Mouse (Mus musculus) midbrain, postnatal 0 days (tissue): ENCODE measurements around the gene Mylk. TPM values are rescaled to one million over a fixed set of nuclear protein-coding genes. Genes with fewer than 3 reads are reported as not detected.
A peak's percentile ranks its signal among the peaks of the same experiment; 100 is the strongest.

Source experiments
- ATAC-seq: fragments of 200-750 bp; cut with Nextera tagmentation; 2 replicates; pipeline ENCODE4 v1.8.0; 2017; ENCODE audit warnings: moderate number of reproducible peaks, mild to moderate bottlenecking, moderate TSS enrichment, moderate library complexity; ENCODE audit not compliant: low FRiP score
- DNase-seq: peaks from one replicate; pipeline ENCODE4 v3.0.0-alpha.2; 2015; ENCODE audit warnings: low spot score
- H3K27ac ChIP-seq: fragments of 300-500 bp; sonication (generic); 2 replicates; pipeline ENCODE4 v1.5.1; 2014; ENCODE audit warnings: low read depth, mild to moderate bottlenecking, low read length, mixed read lengths
- H3K27me3 ChIP-seq: fragments of 300-500 bp; sonication (generic); 2 replicates; pipeline ENCODE4 v1.6.1; 2014; ENCODE audit warnings: low read length, control low read depth, mixed read lengths; ENCODE audit not compliant: insufficient read depth
- H3K36me3 ChIP-seq: fragments of 300-500 bp; sonication (generic); 2 replicates; pipeline ENCODE4 v1.6.1; 2014; ENCODE audit warnings: low read length, control low read depth, mixed read lengths; ENCODE audit not compliant: insufficient read depth
- H3K4me1 ChIP-seq: fragments of 300-500 bp; sonication (generic); 2 replicates; pipeline ENCODE4 v1.6.1; 2014; ENCODE audit warnings: mild to moderate bottlenecking, control low read depth, antibody characterized with exemption, low read length, mixed read lengths; ENCODE audit not compliant: insufficient read depth
- H3K4me2 ChIP-seq: fragments of 300-500 bp; sonication (generic); 2 replicates; pipeline ENCODE4 v1.6.1; 2014; ENCODE audit warnings: low read depth, mild to moderate bottlenecking, low read length, mixed read lengths; ENCODE audit not compliant: poor library complexity, severe bottlenecking
- H3K4me3 ChIP-seq: fragments of 300-500 bp; sonication (generic); 2 replicates; pipeline ENCODE4 v1.5.1; 2014; ENCODE audit warnings: low read depth, mild to moderate bottlenecking, low read length, moderate library complexity
- H3K9ac ChIP-seq: fragments of 300-500 bp; sonication (generic); replicated peaks from 2 replicates; pipeline ENCODE4 v1.6.1; 2014; ENCODE audit warnings: mild to moderate bottlenecking, low read length, moderate library complexity, mixed read lengths; ENCODE audit not compliant: poor library complexity, severe bottlenecking
- H3K9me3 ChIP-seq: fragments of 300-500 bp; sonication (generic); 2 replicates; pipeline ENCODE4 v1.6.1; 2016; ENCODE audit warnings: low read length, control low read depth
- CTCF ChIP-seq: IDR thresholded peaks from 2 replicates; pipeline ENCODE4 v1.5.1; 2016; ENCODE audit warnings: antibody characterized with exemption, mild to moderate bottlenecking
- WGBS: fragments of 180-500 bp; shearing (Covaris S2); extraction: QIAGEN DNeasy Blood & Tissue Kit; methylation state at CpG from one replicate; pipeline ENCODE4 v1.1.7; 2014; 5-methylcytosine and 5-hydroxymethylcytosine counted together
- polyA plus RNA-seq: library from polyadenylated mRNA; unstranded; fragments of >200 nt; fragmentation: Nextera tagmentation; extraction: Ambion mirVana; gene quantifications from 2 replicates; pipeline ENCODE4 v1.2.1, GENCODE M21; 2015
- total RNA-seq: library from RNA; depleted of rRNA; stranded (reverse); fragments of >200 nt; gene quantifications from 2 replicates; pipeline ENCODE4 v1.2.3, GENCODE M21; 2014

Mylk gene
- total and polyA plus RNA-seq, 2 experiments from 2014 or later = 3.4 to 5.6 TPM

DNA sequence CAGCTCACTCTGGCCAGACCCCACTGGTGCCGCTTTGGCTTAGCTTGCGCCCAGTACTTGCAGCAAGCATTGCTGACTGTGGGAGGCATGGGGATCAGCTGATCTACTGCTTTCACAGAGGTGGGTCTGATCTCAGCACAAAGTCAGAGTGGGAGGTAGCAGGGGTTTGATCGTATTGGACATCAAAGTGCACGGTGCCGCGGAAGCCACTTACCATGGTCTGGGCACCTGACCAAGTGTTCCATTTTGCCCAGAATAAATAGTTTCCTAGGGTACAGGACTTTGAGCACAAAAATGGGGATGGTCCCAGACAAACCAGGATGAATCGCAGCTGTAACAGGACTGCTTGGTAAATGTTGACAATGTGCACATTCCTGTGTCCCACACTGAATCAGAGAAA lies 236.0 kb downstream of the Mylk start:
- 70% methylated on average over 7 of the region's 7 CpGs for WGBS
- no peak for TF ChIP-seq CTCF
- H3K9me3 ChIP-seq = no peaks in the 10 kb centered on the region
- no peaks in the 10 kb centered on the region for H3K36me3 ChIP-seq
- DNase-seq = peak; percentile 57
- no peaks in the 10 kb centered on the region for H3K27me3 ChIP-seq
- peak; percentile 57; the same call in 1 of the 2 replicates for ATAC-seq
- H3K9ac ChIP-seq = no peak overlapping the region
- H3K4me2 ChIP-seq = no peak overlapping the region
- no peak overlapping the region for H3K4me3 ChIP-seq
- no peak overlapping the region for H3K27ac ChIP-seq
- H3K4me1 ChIP-seq = no peaks in the 10 kb centered on the region; the same call in 1 of the 2 replicates

- Histone ChIP-seq H3K4me1 (no peaks in the 10 kb centered on the region; the same call in 1 of the 2 replicates), H3K9ac (no peak overlapping the region), H3K36me3 (no peaks in the 10 kb centered on the region), H3K9me3 (no peaks in the 10 kb centered on the region), H3K27ac (no peak overlapping the region), H3K4me3 (no peak overlapping the region), H3K4me2 (no peak overlapping the region), H3K27me3 (no peaks in the 10 kb centered on the region)
- no peak for TF ChIP-seq CTCF
- no peak for DNase-seq
- ATAC-seq = no peak
- WGBS = 56% methylated on average over 11 of the region's 11 CpGs
Measured at GRCm38 (mm10) chr16:34984203-34985030, 239.4 kb downstream of the Mylk start.

DNA sequence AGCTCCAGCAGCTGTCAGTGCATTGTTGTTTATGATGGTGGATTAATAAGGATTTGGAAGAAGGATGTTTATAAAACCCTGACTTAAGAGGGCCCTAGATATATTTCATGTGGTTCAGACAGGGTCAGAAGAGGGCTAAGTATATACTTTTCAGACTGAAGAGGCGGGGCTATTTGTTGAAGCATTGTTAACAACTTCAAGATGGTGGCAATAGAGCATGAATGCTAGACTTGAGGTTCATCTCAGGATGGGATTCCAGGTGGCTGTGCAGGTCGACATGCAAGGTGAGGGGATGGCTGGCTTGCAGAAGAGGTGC lies 240.0 kb downstream of the Mylk start:
- Histone ChIP-seq H3K9ac (no peak overlapping the region), H3K4me3 (no peak overlapping the region), H3K27me3 (no peaks in the 10 kb centered on the region), H3K4me2 (no peak overlapping the region), H3K9me3 (no peaks in the 10 kb centered on the region), H3K36me3 (no peaks in the 10 kb centered on the region), H3K4me1 (no peaks in the 10 kb centered on the region; the same call in 1 of the 2 replicates), H3K27ac (no peak overlapping the region)
- WGBS = 92% methylated on average over 2 of the region's 2 CpGs
- no peak for TF ChIP-seq CTCF
- no peak for ATAC-seq
- DNase-seq = no peak

DNA sequence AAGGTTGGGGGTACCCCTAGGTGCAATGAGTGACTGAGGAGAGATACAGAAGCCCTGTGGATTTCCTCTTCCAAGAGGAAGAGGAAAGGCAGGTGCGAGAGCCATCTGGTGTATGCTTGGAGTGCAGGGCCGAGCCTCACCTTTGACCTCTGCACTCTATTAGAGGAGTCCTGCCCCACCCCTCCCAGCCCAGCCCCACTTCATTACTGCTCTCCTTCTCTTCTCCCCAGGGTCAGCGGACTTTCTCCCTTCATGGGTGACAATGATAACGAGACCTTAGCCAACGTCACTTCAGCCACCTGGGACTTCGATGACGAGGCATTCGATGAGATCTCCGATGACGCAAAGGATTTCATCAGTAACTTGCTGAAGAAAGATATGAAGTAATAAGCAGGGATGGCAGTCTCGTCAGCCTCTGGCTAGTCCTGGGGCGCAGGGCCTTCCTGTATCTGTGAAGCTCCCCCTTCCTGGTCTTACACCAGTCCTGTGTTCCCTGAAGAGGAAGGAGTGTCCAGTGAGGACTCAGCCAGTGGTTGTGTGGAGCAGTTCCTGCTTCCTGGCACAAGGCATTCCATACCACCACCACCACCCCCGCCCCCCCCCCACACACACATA lies 241.3 kb downstream of the Mylk start:
- H3K27me3 ChIP-seq = no peaks in the 10 kb centered on the region
- DNase-seq (no peak), ATAC-seq (no peak)
- no peak overlapping the region for H3K27ac ChIP-seq
- H3K36me3 ChIP-seq = no peaks in the 10 kb centered on the region
- no peaks in the 10 kb centered on the region; the same call in 1 of the 2 replicates for H3K4me1 ChIP-seq
- WGBS = 90% methylated on average over 13 of the region's 13 CpGs
- no peak overlapping the region for H3K4me3 ChIP-seq
- no peak overlapping the region for H3K4me2 ChIP-seq
- no peak for TF ChIP-seq CTCF
- H3K9me3 ChIP-seq = no peaks in the 10 kb centered on the region
- no peak overlapping the region for H3K9ac ChIP-seq

GRCm38 (mm10) chr16:34991365-34991764 lies 246.4 kb downstream of the Mylk start:
- Histone ChIP-seq H3K9me3 (no peaks in the 10 kb centered on the region), H3K4me2 (no peak overlapping the region), H3K4me1 (no peaks in the 10 kb centered on the region), H3K9ac (no peak overlapping the region), H3K36me3 (no peaks in the 10 kb centered on the region), H3K27ac (no peak overlapping the region), H3K4me3 (no peak overlapping the region), H3K27me3 (no peaks in the 10 kb centered on the region)
- DNase-seq (no peak), ATAC-seq (no peak)
- TF ChIP-seq CTCF = no peak
- 87% methylated on average over 3 of the region's 3 CpGs for WGBS

DNA sequence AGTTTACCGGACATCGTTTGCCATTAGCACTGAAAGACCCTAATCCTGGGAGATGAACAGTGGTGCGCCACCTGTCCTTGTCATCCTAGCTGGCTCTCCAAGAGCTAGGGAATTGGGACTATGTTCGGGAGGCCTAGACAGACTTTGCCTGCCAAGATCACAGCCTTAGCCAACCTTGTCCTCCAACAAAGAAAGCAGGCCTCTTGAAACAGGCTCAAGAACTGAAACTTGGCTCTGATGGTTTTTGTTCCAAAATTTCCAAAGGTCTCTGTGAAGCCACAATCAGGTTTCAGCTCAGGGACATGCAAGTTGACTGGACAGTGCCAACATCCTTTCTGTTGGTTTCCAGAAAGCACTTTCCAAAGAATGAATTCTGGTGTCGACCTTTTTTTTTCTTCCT lies 247.8 kb downstream of the Mylk start:
- DNase-seq = peak; percentile 45
- WGBS = 77% methylated on average over 5 of the region's 5 CpGs
- no peak for TF ChIP-seq CTCF

More for the DNA sequence above, 247.8 kb downstream of the Mylk start:
- Histone ChIP-seq H3K4me3 (no peak overlapping the region), H3K9ac (no peak overlapping the region), H3K36me3 (no peaks in the 10 kb centered on the region), H3K9me3 (no peaks in the 10 kb centered on the region), H3K27ac (no peak overlapping the region), H3K4me1 (no peaks in the 10 kb centered on the region), H3K4me2 (no peak overlapping the region), H3K27me3 (no peaks in the 10 kb centered on the region)
- no peak for ATAC-seq
